In genomic region chr5:125475030-125475429, GRCm38 (mm10) we compare ENCODE assay signal across 7 mouse cellular contexts. TPM values are rescaled to one million over a fixed set of nuclear protein-coding genes. Genes with fewer than 3 reads are reported as not detected.
DNase-seq lines count a peak whose midpoint lies in the region; ATAC-seq and TF ChIP-seq lines count a peak whose summit lies in the region.

No protein-coding gene starts in this region.

- H3K36me3 ChIP-seq in megakaryocyte, embryonic 14.5 days (replicated peaks; ENCODE audit: low read length), result peaks cover 28% of the 10 kb centered on the region
- H3K36me3 ChIP-seq in forebrain, embryonic 10.5 days (replicated peaks), result peaks cover 19% of the 10 kb centered on the region
- peaks cover 2% of the 10 kb centered on the region for H3K36me3 ChIP-seq in liver, adult 2 months (ENCODE audit: control insufficient read depth, insufficient read depth, low read length)
- no peaks in the 10 kb centered on the region for H3K36me3 ChIP-seq in stomach, embryonic 16.5 days (ENCODE audit: control insufficient read depth, insufficient read depth, low read length)

- peaks cover 37% of the 10 kb centered on the region for H3K79me2 ChIP-seq in liver, adult 2 months (ENCODE audit: control insufficient read depth, insufficient read depth, low read length)

- TF ChIP-seq CTCF in liver, adult 2 months (IDR thresholded peaks at IDR 0.05; ENCODE audit: low read depth, low read length), result no peak

- no peaks in the 10 kb centered on the region for H3K27me3 ChIP-seq in megakaryocyte, embryonic 14.5 days (replicated peaks)
- no peaks in the 10 kb centered on the region for H3K27me3 ChIP-seq in forebrain, embryonic 10.5 days (ENCODE audit: poor library complexity, severe bottlenecking)
- H3K27me3 ChIP-seq in liver, adult 2 months (ENCODE audit: control insufficient read depth, insufficient read depth, low read length), result no peaks in the 10 kb centered on the region
- H3K27me3 ChIP-seq in stomach, embryonic 16.5 days (ENCODE audit: control insufficient read depth, insufficient read depth, low read length), result no peaks in the 10 kb centered on the region

- peak overlapping the region; percentile 85 for H3K27ac ChIP-seq in forebrain, embryonic 10.5 days
- peak overlapping the region; percentile 18 for H3K27ac ChIP-seq in liver, adult 2 months (replicated peaks; ENCODE audit: insufficient read depth, low read depth, low read length)
- peak overlapping the region; percentile 56 for H3K27ac ChIP-seq in stomach, embryonic 16.5 days (ENCODE audit: low read length)

- ATAC-seq in megakaryocyte, adult 5-6 weeks (ENCODE audit: poor library complexity, severe bottlenecking), result no peak
- ATAC-seq in stomach, embryonic 16.5 days (ENCODE audit: insufficient read depth, low FRiP score), result no peak
- no peak for ATAC-seq in monocyte, adult 5-6 weeks (replicated peaks; ENCODE audit: insufficient number of reproducible peaks, low FRiP score, low TSS enrichment, poor library complexity, severe bottlenecking)

- WGBS in forebrain, embryonic 10.5 days, result 61% methylated on average over 12 of the region's 12 CpGs
- WGBS in liver, adult 2 months, result 64% methylated on average over 12 of the region's 12 CpGs
- 57% methylated on average over 12 of the region's 12 CpGs for WGBS in stomach, embryonic 16.5 days

- TF ChIP-seq POLR2A in liver, adult 2 months (IDR thresholded peaks at IDR 0.05; ENCODE audit: extremely low read depth, insufficient read depth, low read length), result no peak

- peaks cover 53% of the 10 kb centered on the region for H3K4me1 ChIP-seq in megakaryocyte, embryonic 14.5 days
- H3K4me1 ChIP-seq in forebrain, embryonic 10.5 days, result peaks cover 34% of the 10 kb centered on the region
- H3K4me1 ChIP-seq in liver, adult 2 months (ENCODE audit: control insufficient read depth, insufficient read depth, low read length), result peaks cover 31% of the 10 kb centered on the region
- peaks cover 22% of the 10 kb centered on the region for H3K4me1 ChIP-seq in stomach, embryonic 16.5 days (ENCODE audit: control insufficient read depth, insufficient read depth, low read length)

- no peaks in the 10 kb centered on the region for H3K9me3 ChIP-seq in megakaryocyte, embryonic 14.5 days
- H3K9me3 ChIP-seq in forebrain, embryonic 10.5 days, result no peaks in the 10 kb centered on the region
- H3K9me3 ChIP-seq in stomach, embryonic 16.5 days (replicated peaks; ENCODE audit: control insufficient read depth, low read length), result no peaks in the 10 kb centered on the region

- H3K9ac ChIP-seq in liver, adult 2 months (ENCODE audit: low read depth, low read length), result peak overlapping the region; percentile 35; the same call in 1 of the 2 replicates
- peak overlapping the region; percentile 44 for H3K9ac ChIP-seq in stomach, embryonic 16.5 days (ENCODE audit: low read length)

- no peak for DNase-seq in forebrain, embryonic 10.5 days (ENCODE audit: extremely low spot score, low spot score)
- DNase-seq in liver, adult 2 months (ENCODE audit: extremely low read depth, low read depth, low spot score), result no peak
- no peak for DNase-seq in left cerebral cortex, adult 8-10 months (ENCODE audit: low spot score in 2 of 2)

- peak overlapping the region; percentile 98 for H3K4me3 ChIP-seq in megakaryocyte, embryonic 14.5 days (replicated peaks)
- peak overlapping the region; percentile 78 for H3K4me3 ChIP-seq in forebrain, embryonic 10.5 days
- H3K4me3 ChIP-seq in liver, adult 2 months (ENCODE audit: insufficient read depth, low read depth, low read length), result no peak overlapping the region
- peak overlapping the region; percentile 93 for H3K4me3 ChIP-seq in stomach, embryonic 16.5 days (replicated peaks; ENCODE audit: low read length)

- peak overlapping the region; percentile 74 for H3K4me2 ChIP-seq in stomach, embryonic 16.5 days (ENCODE audit: low read depth, low read length)

RNA-seq across cellular contexts. Expression of gene Aacs, which starts 0.6 kb away (rescaled TPM):
- 55.1 and 59.7 TPM in 2 replicates for polyA plus RNA-seq in megakaryocyte, embryonic 14.5 days (2012; ENCODE audit: insufficient read depth, low replicate concordance)
- 6.5 and 6.7 TPM in 2 replicates for total RNA-seq in megakaryocyte, adult 5-6 weeks (2015)
- total RNA-seq in megakaryocyte, adult 5-6 weeks (2017), result 17.0 and 19.7 TPM in 2 replicates
- polyA plus RNA-seq in forebrain, embryonic 10.5 days (2016; fragmentation: Nextera tagmentation; extraction: Ambion mirVana), result 58.5 and 58.6 TPM in 2 replicates
- total RNA-seq in liver, adult 2 months (2014; rRNA removed), result 29.3 and 40.9 TPM in 2 replicates
- 66.8 and 190 TPM in 2 replicates for polyA plus RNA-seq in liver, adult 2 months (2012; rRNA removed)
- 75.4 and 79.3 TPM in 2 replicates for polyA plus RNA-seq in stomach, embryonic 16.5 days (2015; fragmentation: Nextera tagmentation; extraction: Ambion mirVana)
- total RNA-seq in left cerebral cortex, adult 8-10 months (2022), result 10 to 100 TPM; 40.9 to 49.1 (median 44.4) TPM
- total RNA-seq in monocyte, adult 5-6 weeks (2017), result 9.0 to 122 TPM (median 12.6 TPM) in 3 replicates

RNA-seq across cellular contexts. Expression of gene Bri3bp, which starts 33.7 kb away (rescaled TPM):
- 36.3 and 36.5 TPM in 2 replicates for polyA plus RNA-seq in megakaryocyte, embryonic 14.5 days (2012; ENCODE audit: insufficient read depth, low replicate concordance)
- total RNA-seq in megakaryocyte, adult 5-6 weeks (2015), result 46.8 and 49.2 TPM in 2 replicates
- total RNA-seq in megakaryocyte, adult 5-6 weeks (2017), result 19.7 and 26.3 TPM in 2 replicates
- 56.5 and 57.6 TPM in 2 replicates for polyA plus RNA-seq in forebrain, embryonic 10.5 days (2016; fragmentation: Nextera tagmentation; extraction: Ambion mirVana)
- 7.7 and 8.8 TPM in 2 replicates for total RNA-seq in liver, adult 2 months (2014; rRNA removed)
- 18.3 and 23.0 TPM in 2 replicates for polyA plus RNA-seq in liver, adult 2 months (2012; rRNA removed)
- polyA plus RNA-seq in stomach, embryonic 16.5 days (2015; fragmentation: Nextera tagmentation; extraction: Ambion mirVana), result 27.7 and 31.8 TPM in 2 replicates
- total RNA-seq in left cerebral cortex, adult 8-10 months (2022), result 10 to 100 TPM; 81.9 to 94.4 (median 86.6) TPM
- total RNA-seq in monocyte, adult 5-6 weeks (2017), result 19.1 to 27.0 TPM (median 23.6 TPM) in 3 replicates

RNA-seq across cellular contexts. Expression of gene Dhx37, which starts 41.1 kb away (rescaled TPM):
- polyA plus RNA-seq in megakaryocyte, embryonic 14.5 days (2012; ENCODE audit: insufficient read depth, low replicate concordance), result 14.4 and 23.5 TPM in 2 replicates
- total RNA-seq in megakaryocyte, adult 5-6 weeks (2015), result 6.6 and 13.9 TPM in 2 replicates
- total RNA-seq in megakaryocyte, adult 5-6 weeks (2017), result 15.7 and 29.0 TPM in 2 replicates
- polyA plus RNA-seq in forebrain, embryonic 10.5 days (2016; fragmentation: Nextera tagmentation; extraction: Ambion mirVana), result 21.4 and 22.2 TPM in 2 replicates
- total RNA-seq in liver, adult 2 months (2014; rRNA removed), result 3.8 and 5.6 TPM in 2 replicates
- polyA plus RNA-seq in liver, adult 2 months (2012; rRNA removed), result 12.0 and 14.0 TPM in 2 replicates
- 8.4 and 10.8 TPM in 2 replicates for polyA plus RNA-seq in stomach, embryonic 16.5 days (2015; fragmentation: Nextera tagmentation; extraction: Ambion mirVana)
- 10 to 100 TPM in 3 of 4 experiments, 1 to 10 TPM in 1; 9.4 to 12.9 (median 11.7) TPM for total RNA-seq in left cerebral cortex, adult 8-10 months (2022)
- total RNA-seq in monocyte, adult 5-6 weeks (2017), result 4.7 to 22.7 TPM (median 19.3 TPM) in 3 replicates

RNA-seq across cellular contexts. Expression of gene Tmem132b, which starts 56.5 kb away (rescaled TPM):
- not detected in 2 replicates for polyA plus RNA-seq in megakaryocyte, embryonic 14.5 days (2012; ENCODE audit: insufficient read depth, low replicate concordance)
- not detected in 2 replicates for total RNA-seq in megakaryocyte, adult 5-6 weeks (2015)
- 0.07 and 0.28 TPM in 2 replicates for total RNA-seq in megakaryocyte, adult 5-6 weeks (2017)
- 0.20 and 0.27 TPM in 2 replicates for polyA plus RNA-seq in forebrain, embryonic 10.5 days (2016; fragmentation: Nextera tagmentation; extraction: Ambion mirVana)
- 0.07 TPM in 1 of 2 replicates, not detected in the other for total RNA-seq in liver, adult 2 months (2014; rRNA removed)
- not detected in 2 replicates for polyA plus RNA-seq in liver, adult 2 months (2012; rRNA removed)
- 0.26 and 0.37 TPM in 2 replicates for polyA plus RNA-seq in stomach, embryonic 16.5 days (2015; fragmentation: Nextera tagmentation; extraction: Ambion mirVana)
- total RNA-seq in left cerebral cortex, adult 8-10 months (2022), result 100 to 1,000 TPM; 123 to 141 (median 129) TPM
- 0.38 TPM in 1 of 3 replicates, not detected in the others for total RNA-seq in monocyte, adult 5-6 weeks (2017)

Comparison
In these comparisons a context has a peak if more than half of its experiments do, and no peak if none do; other contexts are left out.
1. H3K27ac ChIP-seq: peak in every context shown above with its lines; median percentile 85 in forebrain, embryonic 10.5 days; 56 in stomach, embryonic 16.5 days; 18 in liver, adult 2 months.